Mouse (Mus musculus) subcutaneous adipose tissue, adult 2 months (tissue): ENCODE data around the gene Sit1. TPM values are rescaled to one million over a fixed set of nuclear protein-coding genes. Genes with fewer than 3 reads are reported as not detected.

Experiments used
- polyA plus RNA-seq: library from polyadenylated mRNA; depleted of rRNA; stranded (reverse); fragments of >200 nt; gene quantifications from 2 replicates; pipeline ENCODE4 v1.2.3, GENCODE M21; 2012; ENCODE audit warnings: low replicate concordance; rRNA removed

Sit1 gene
- 0.40 and 0.73 TPM in 2 replicates for polyA plus RNA-seq

GRCm38 (mm10) chr4:43483535-43484091 lies at the start of gene Sit1:
Gene Sit1 (minus strand): TSS chr4:43483734.

GRCm38 (mm10) chr4:43506536-43507185 lies 23.1 kb upstream of the Sit1 start, which contains the start of gene Car9:
Gene Car9 (plus strand): TSS chr4:43506966.

GRCm38 (mm10) chr4:43499407-43500333 lies 16.1 kb upstream of the Sit1 start, which contains the start of gene Arhgef39:
Gene Arhgef39 (minus strand): TSS chr4:43499695.

GRCm38 (mm10) chr4:43492821-43493185 lies 9.3 kb upstream of the Sit1 start, which contains the start of gene Ccdc107:
Gene Ccdc107 (plus strand): TSS chr4:43492900.

GRCm38 (mm10) chr4:43454041-43454836 lies 29.3 kb downstream of the Sit1 start, which contains the start of gene Cd72:
Gene Cd72 (minus strand): TSS chr4:43454628.

GRCm38 (mm10) chr4:43441639-43442038 lies 41.9 kb downstream of the Sit1 start, which contains the start of gene Tesk1:
Gene Tesk1 (plus strand): TSS chr4:43441939.

Other genes starting within 250 kb of the Sit1 start
- 0.14 and 0.50 TPM in 2 replicates for gene Atp8b5, start 216.6 kb downstream of the Sit1 start, polyA plus RNA-seq
- 22.3 and 32.3 TPM in 2 replicates for gene Rusc2, start 101.8 kb downstream of the Sit1 start, polyA plus RNA-seq
- gene Fam166b, start 54.6 kb downstream of the Sit1 start, polyA plus RNA-seq, result 0.45 TPM in 1 of 2 replicates, not detected in the other
- 67.9 and 87.0 TPM in 2 replicates for gene Tesk1, start 41.8 kb downstream of the Sit1 start, polyA plus RNA-seq
- 2.8 and 10.4 TPM in 2 replicates for gene Cd72, start 29.1 kb downstream of the Sit1 start, polyA plus RNA-seq
- 72.2 and 259 TPM in 2 replicates for gene Ccdc107, start 9.2 kb upstream of the Sit1 start, polyA plus RNA-seq
- gene Arhgef39, start 16.0 kb upstream of the Sit1 start, polyA plus RNA-seq, result 2.2 and 11.5 TPM in 2 replicates
- gene Car9, start 23.2 kb upstream of the Sit1 start, polyA plus RNA-seq, result 0.26 and 1.6 TPM in 2 replicates
- 19.2 and 203 TPM in 2 replicates for gene Tpm2, start 40.0 kb upstream of the Sit1 start, polyA plus RNA-seq
- gene Creb3, start 78.6 kb upstream of the Sit1 start, polyA plus RNA-seq, result 63.4 and 86.6 TPM in 2 replicates
- 119 and 185 TPM in 2 replicates for gene Tln1, start 79.0 kb upstream of the Sit1 start, polyA plus RNA-seq
- gene Rgp1, start 95.0 kb upstream of the Sit1 start, polyA plus RNA-seq, result 73.9 and 79.3 TPM in 2 replicates
- 29.8 and 35.8 TPM in 2 replicates for gene Gba2, start 95.1 kb upstream of the Sit1 start, polyA plus RNA-seq
- 0.62 and 3.8 TPM in 2 replicates for gene Msmp, start 100.8 kb upstream of the Sit1 start, polyA plus RNA-seq
- 94.7 and 95.6 TPM in 2 replicates for gene Npr2, start 148.2 kb upstream of the Sit1 start, polyA plus RNA-seq
- gene Spag8, start 169.9 kb upstream of the Sit1 start, polyA plus RNA-seq, result 0.69 and 1.1 TPM in 2 replicates
- 105 and 166 TPM in 2 replicates for gene Hint2, start 172.7 kb upstream of the Sit1 start, polyA plus RNA-seq
- gene Tmem8b, start 185.2 kb upstream of the Sit1 start, polyA plus RNA-seq, result 14.5 and 16.6 TPM in 2 replicates
- gene Fam221b, start 185.4 kb upstream of the Sit1 start, polyA plus RNA-seq, result 0.07 and 0.10 TPM in 2 replicates
- not detected in 2 replicates for gene Olfr70, start 217.1 kb upstream of the Sit1 start, polyA plus RNA-seq
- gene Olfr71, start 226.5 kb upstream of the Sit1 start, polyA plus RNA-seq, result not detected in 2 replicates
- 8.2 and 78.2 TPM in 2 replicates for gene Hrct1, start 243.5 kb upstream of the Sit1 start, polyA plus RNA-seq
- 3.1 and 20.2 TPM in 2 replicates for gene Spaar, start 246.3 kb upstream of the Sit1 start, polyA plus RNA-seq